Mouse (Mus musculus) spleen, adult 2 months (tissue): ENCODE measurements around the gene Smoc1.

Source experiments
- CTCF ChIP-seq: fragments of 200-500 bp; IDR thresholded peaks from 2 replicates; pipeline ENCODE4 v1.5.1; 2011; ENCODE audit warnings: mild to moderate bottlenecking, inconsistent platforms; ENCODE audit not compliant: insufficient read depth, insufficient read length, insufficient replicate concordance; ENCODE audit errors: extremely low read depth
- POLR2A ChIP-seq: fragments of 200-500 bp; IDR thresholded peaks from 2 replicates; pipeline ENCODE4 v1.6.1; 2011; ENCODE audit warnings: low read depth, low read length, inconsistent platforms

DNA sequence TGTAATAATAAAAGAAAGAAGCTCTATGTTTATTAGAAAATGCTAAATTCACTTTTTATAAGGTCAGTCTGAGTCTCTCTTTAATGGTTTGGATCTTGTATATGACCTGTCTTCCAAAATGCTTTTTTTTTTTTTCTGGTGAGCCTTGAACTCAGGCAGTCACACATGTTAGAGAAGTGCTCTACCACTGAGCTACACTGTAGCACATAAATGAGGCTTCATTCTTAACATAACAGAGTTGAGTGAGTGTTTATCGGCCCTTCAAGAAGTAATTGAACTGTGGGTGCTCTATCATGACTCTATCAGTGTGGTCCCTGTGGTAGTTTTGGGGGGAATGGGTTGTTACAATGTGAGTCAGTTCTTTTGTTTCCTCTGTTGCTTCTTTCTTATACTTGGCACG is 167.4 kb downstream of the Smoc1 start:
- TF ChIP-seq POLR2A, result no peak
- TF ChIP-seq CTCF, result no peak
